Mouse (Mus musculus) stomach, embryonic 16.5 days (tissue): ENCODE measurements around the gene Usp6nl. TPM values are rescaled to one million over a fixed set of nuclear protein-coding genes. Genes with fewer than 3 reads are reported as not detected.

Source experiments
- ATAC-seq: fragments of 200-750 bp; cut with Nextera tagmentation; 2 replicates; pipeline ENCODE4 v1.8.0; 2017; ENCODE audit warnings: moderate number of reproducible peaks, moderate TSS enrichment; ENCODE audit not compliant: insufficient read depth, low FRiP score
- H3K27ac ChIP-seq: fragments of 300-500 bp; sonication (generic); 2 replicates; pipeline ENCODE4 v1.5.1; 2014; ENCODE audit warnings: low read length
- H3K27me3 ChIP-seq: fragments of 300-500 bp; sonication (generic); 2 replicates; pipeline ENCODE4 v1.6.1; 2014; ENCODE audit warnings: low read length, control low read depth, mixed read lengths; ENCODE audit not compliant: control insufficient read depth, insufficient read depth
- H3K36me3 ChIP-seq: fragments of 300-500 bp; sonication (generic); 2 replicates; pipeline ENCODE4 v1.6.1; 2014; ENCODE audit warnings: low read length; ENCODE audit not compliant: control insufficient read depth, insufficient read depth
- H3K4me1 ChIP-seq: fragments of 300-500 bp; sonication (generic); 2 replicates; pipeline ENCODE4 v1.6.1; 2014; ENCODE audit warnings: low read length, control low read depth, mixed read lengths; ENCODE audit not compliant: control insufficient read depth, insufficient read depth
- H3K4me2 ChIP-seq: fragments of 300-500 bp; sonication (generic); 2 replicates; pipeline ENCODE4 v1.6.1; 2014; ENCODE audit warnings: low read depth, low read length, mixed read lengths
- H3K4me3 ChIP-seq: fragments of 300-500 bp; sonication (generic); replicated peaks from 2 replicates; pipeline ENCODE4 v1.5.1; 2014; ENCODE audit warnings: mild to moderate bottlenecking, low read length
- H3K9ac ChIP-seq: fragments of 300-500 bp; sonication (generic); 2 replicates; pipeline ENCODE4 v1.6.1; 2014; ENCODE audit warnings: low read length
- H3K9me3 ChIP-seq: fragments of 300-500 bp; sonication (generic); replicated peaks from 2 replicates; pipeline ENCODE4 v1.6.1; 2016; ENCODE audit warnings: low read length, control low read depth; ENCODE audit not compliant: control insufficient read depth
- WGBS: fragments of 180-500 bp; shearing (Covaris S2); extraction: QIAGEN DNeasy Blood & Tissue Kit; methylation state at CpG from one replicate; pipeline ENCODE4 v1.1.7; 2014; 5-methylcytosine and 5-hydroxymethylcytosine counted together
- polyA plus RNA-seq: library from polyadenylated mRNA; unstranded; fragments of >200 nt; fragmentation: Nextera tagmentation; extraction: Ambion mirVana; gene quantifications from 2 replicates; pipeline ENCODE4 v1.2.1, GENCODE M21; 2015

The Usp6nl gene
- polyA plus RNA-seq, 1 experiment from 2014 or later: 9.4 TPM

GRCm38 (mm10) chr2:6436085-6436950 lies 113.9 kb downstream of the Usp6nl start:
- Histone ChIP-seq H3K9ac (no peak overlapping the region), H3K27ac (no peak overlapping the region), H3K4me2 (no peak overlapping the region), H3K36me3 (0 out of 2 replicates have a peak, but pooled peaks cover 4% of the 10 kb centered on the region), H3K9me3 (no peaks in the 10 kb centered on the region), H3K4me3 (no peak overlapping the region), H3K27me3 (no peaks in the 10 kb centered on the region), H3K4me1 (no peaks in the 10 kb centered on the region)
- ATAC-seq: peak; percentile 40; the same call in 1 of the 2 replicates
- 68% methylated on average over 16 of the region's 16 CpGs for WGBS

GRCm38 (mm10) chr2:6441688-6442087 lies 119.2 kb downstream of the Usp6nl start:
- no peaks in the 10 kb centered on the region for H3K9me3 ChIP-seq
- H3K36me3 ChIP-seq: 0 out of 2 replicates have a peak, but pooled peaks cover 4% of the 10 kb centered on the region
- no peak overlapping the region for H3K4me3 ChIP-seq
- H3K9ac ChIP-seq: no peak overlapping the region
- no peak overlapping the region for H3K4me2 ChIP-seq
- no peak for ATAC-seq
- H3K27me3 ChIP-seq: no peaks in the 10 kb centered on the region
- no peaks in the 10 kb centered on the region for H3K4me1 ChIP-seq
- H3K27ac ChIP-seq: no peak overlapping the region
- WGBS: 78% methylated on average over 9 of the region's 9 CpGs

- Histone ChIP-seq H3K4me2 (no peak overlapping the region), H3K9me3 (no peaks in the 10 kb centered on the region), H3K36me3 (no peaks in the 10 kb centered on the region), H3K27ac (no peak overlapping the region), H3K27me3 (no peaks in the 10 kb centered on the region), H3K4me3 (no peak overlapping the region), H3K9ac (no peak overlapping the region), H3K4me1 (no peaks in the 10 kb centered on the region)
- no peak for ATAC-seq
- 76% methylated on average over 10 of the region's 10 CpGs for WGBS
These were observed 119.8 kb downstream of the Usp6nl start for GRCm38 (mm10) chr2:6442302-6442701.

- Histone ChIP-seq H3K27ac (no peak overlapping the region), H3K27me3 (no peaks in the 10 kb centered on the region), H3K36me3 (no peaks in the 10 kb centered on the region), H3K4me3 (no peak overlapping the region), H3K9ac (no peak overlapping the region), H3K4me2 (no peak overlapping the region), H3K9me3 (no peaks in the 10 kb centered on the region), H3K4me1 (no peaks in the 10 kb centered on the region)
- ATAC-seq: no peak
- 97% methylated on average over 4 of the region's 4 CpGs for WGBS
These were observed 121.5 kb downstream of the Usp6nl start for GRCm38 (mm10) chr2:6444015-6444414.

DNA sequence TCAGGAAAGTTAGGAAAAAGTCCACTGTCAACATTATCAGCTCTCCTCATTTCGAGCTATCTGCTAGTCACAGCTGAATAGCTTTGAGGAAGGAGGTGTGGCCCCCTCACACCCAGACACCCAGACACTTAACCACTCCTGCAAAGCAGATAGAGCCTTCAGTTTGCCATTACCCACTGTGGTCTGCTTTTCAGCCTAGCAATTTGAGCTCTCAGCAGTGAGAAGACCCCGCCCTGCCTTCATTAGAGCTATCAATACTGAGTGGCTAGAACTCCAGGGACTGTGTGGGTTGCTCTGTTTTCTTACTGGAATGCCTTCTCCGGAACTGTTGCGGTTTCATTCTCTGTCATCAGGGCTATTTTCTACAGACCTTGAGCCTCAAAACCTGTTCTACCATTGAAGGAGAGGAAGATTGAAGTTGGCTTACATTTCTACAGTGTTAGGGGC lies 122.3 kb downstream of the Usp6nl start:
- Histone ChIP-seq H3K36me3 (no peaks in the 10 kb centered on the region), H3K9ac (no peak overlapping the region), H3K4me3 (no peak overlapping the region), H3K27me3 (no peaks in the 10 kb centered on the region), H3K4me1 (no peaks in the 10 kb centered on the region), H3K4me2 (no peak overlapping the region), H3K9me3 (no peaks in the 10 kb centered on the region), H3K27ac (no peak overlapping the region)
- 68% methylated on average over 4 of the region's 4 CpGs for WGBS
- ATAC-seq: no peak

DNA sequence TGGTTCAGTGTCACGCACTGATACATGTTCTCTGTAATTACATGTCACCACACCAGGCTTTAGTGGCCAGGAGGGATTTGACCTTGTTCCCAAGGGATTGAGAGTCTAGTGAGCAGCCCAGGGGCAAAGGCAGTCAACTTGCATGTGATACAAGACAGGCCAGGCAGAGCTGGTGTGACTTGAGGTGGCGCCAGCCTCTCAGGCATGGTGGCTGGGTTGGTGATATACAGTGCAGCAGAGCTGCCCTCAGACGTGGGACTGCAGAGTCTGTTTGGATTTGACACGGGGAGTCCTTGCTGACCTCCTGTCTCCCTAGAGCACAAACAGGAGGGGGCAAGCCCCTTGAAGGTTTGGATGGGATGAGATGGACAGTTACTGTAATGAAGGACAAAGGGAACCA lies 123.4 kb downstream of the Usp6nl start:
- H3K27ac ChIP-seq: no peak overlapping the region
- H3K9me3 ChIP-seq: no peaks in the 10 kb centered on the region
- H3K27me3 ChIP-seq: no peaks in the 10 kb centered on the region
- H3K36me3 ChIP-seq: no peaks in the 10 kb centered on the region
- no peaks in the 10 kb centered on the region for H3K4me1 ChIP-seq
- H3K4me2 ChIP-seq: no peak overlapping the region
- 80% methylated on average over 4 of the region's 4 CpGs for WGBS
- ATAC-seq: no peak
- H3K9ac ChIP-seq: no peak overlapping the region
- no peak overlapping the region for H3K4me3 ChIP-seq

DNA sequence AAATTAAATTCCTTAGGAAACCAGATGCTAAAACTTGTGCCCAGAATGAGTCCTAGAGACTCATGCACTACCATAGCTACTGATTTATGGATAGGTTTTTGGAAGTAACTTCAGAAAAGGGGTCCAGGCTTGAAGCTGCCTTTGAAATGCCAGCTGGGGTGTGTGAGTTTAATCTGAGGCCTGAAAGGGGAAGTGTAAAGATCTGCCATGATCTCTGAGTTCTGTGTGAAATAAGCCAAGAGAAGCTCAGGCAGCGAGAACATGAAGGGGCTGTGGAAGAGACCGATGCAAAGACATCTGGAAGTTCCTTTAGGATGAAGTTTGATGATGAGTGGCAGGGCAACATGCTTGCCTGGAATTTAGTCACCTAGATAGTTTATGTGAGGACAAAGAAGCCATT lies 126.4 kb downstream of the Usp6nl start:
- H3K27ac ChIP-seq: no peak overlapping the region
- 84% methylated on average over 2 of the region's 2 CpGs for WGBS

GRCm38 (mm10) chr2:6449656-6450055 lies 127.2 kb downstream of the Usp6nl start:
- no peaks in the 10 kb centered on the region for H3K9me3 ChIP-seq
- no peak overlapping the region for H3K9ac ChIP-seq
- H3K4me3 ChIP-seq: no peak overlapping the region
- no peak overlapping the region for H3K4me2 ChIP-seq
- H3K36me3 ChIP-seq: no peaks in the 10 kb centered on the region
- no peak for ATAC-seq
- H3K4me1 ChIP-seq: no peaks in the 10 kb centered on the region
- 65% methylated on average over 3 of the region's 3 CpGs for WGBS
- H3K27ac ChIP-seq: no peak overlapping the region
- no peaks in the 10 kb centered on the region for H3K27me3 ChIP-seq

More for the DNA sequence above, 126.4 kb downstream of the Usp6nl start:
- no peaks in the 10 kb centered on the region for H3K27me3 ChIP-seq
- no peak overlapping the region for H3K4me3 ChIP-seq
- no peaks in the 10 kb centered on the region for H3K9me3 ChIP-seq
- no peak overlapping the region for H3K9ac ChIP-seq
- H3K4me2 ChIP-seq: no peak overlapping the region
- H3K4me1 ChIP-seq: no peaks in the 10 kb centered on the region
- no peaks in the 10 kb centered on the region for H3K36me3 ChIP-seq
- no peak for ATAC-seq

- 74% methylated on average over 3 of the region's 3 CpGs for WGBS
- no peaks in the 10 kb centered on the region for H3K36me3 ChIP-seq
- no peak for ATAC-seq
- no peaks in the 10 kb centered on the region for H3K4me1 ChIP-seq
- H3K4me3 ChIP-seq: no peak overlapping the region
- no peak overlapping the region for H3K4me2 ChIP-seq
- H3K27me3 ChIP-seq: no peaks in the 10 kb centered on the region
- no peaks in the 10 kb centered on the region for H3K9me3 ChIP-seq
- H3K9ac ChIP-seq: no peak overlapping the region
- H3K27ac ChIP-seq: no peak overlapping the region
These were observed 128.1 kb downstream of the Usp6nl start for GRCm38 (mm10) chr2:6450544-6450943.
